ENCODE assay signal across 7 mouse cellular contexts in genomic region chr7:19170142-19170541, GRCm38 (mm10). TPM values are rescaled to one million over a fixed set of nuclear protein-coding genes. Genes with fewer than 3 reads are reported as not detected.
DNase-seq lines count a peak whose midpoint lies in the region; ATAC-seq and TF ChIP-seq lines count a peak whose summit lies in the region.

No protein-coding gene starts in this region.

- no peaks in the 10 kb centered on the region for H3K36me3 ChIP-seq in lung, embryonic 14.5 days (ENCODE audit: insufficient read depth)
- H3K36me3 ChIP-seq in heart, embryonic 10.5 days, result no peaks in the 10 kb centered on the region
- H3K36me3 ChIP-seq in hindbrain, postnatal 0 days (ENCODE audit: insufficient read depth, low read length), result no peaks in the 10 kb centered on the region

- H3K9me3 ChIP-seq in lung, embryonic 14.5 days (ENCODE audit: low read depth, low read length), result peaks cover 3% of the 10 kb centered on the region; the same call in 1 of the 2 replicates
- no peaks in the 10 kb centered on the region for H3K9me3 ChIP-seq in heart, embryonic 10.5 days
- H3K9me3 ChIP-seq in hindbrain, postnatal 0 days (ENCODE audit: low read length), result no peaks in the 10 kb centered on the region

- no peak for TF ChIP-seq CTCF in lung, embryonic 14.5 days (IDR thresholded peaks at IDR 0.05; ENCODE audit: low read depth)
- no peak for TF ChIP-seq CTCF in hindbrain, postnatal 0 days (IDR thresholded peaks at IDR 0.05; ENCODE audit: low read depth)

- DNase-seq in lung, embryonic 14.5 days, result peak; percentile 72
- DNase-seq in lung, postnatal 36 days, result no peak
- DNase-seq in heart, embryonic 10.5 days (ENCODE audit: low spot score), result peak; percentile 92
- no peak for DNase-seq in hindbrain, postnatal 0 days (ENCODE audit: low spot score)
- peak; percentile 74 for DNase-seq in right cerebral cortex, postnatal 4 days
- DNase-seq in thymus, postnatal 36 days, result no peak

- peak; percentile 70 for ATAC-seq in lung, embryonic 14.5 days (ENCODE audit: insufficient read depth)
- ATAC-seq in hindbrain, postnatal 0 days, result peak; percentile 43; the same call in 1 of the 2 replicates
- ATAC-seq in granulocyte monocyte progenitor cell, adult 5-6 weeks (replicated peaks; ENCODE audit: poor library complexity, severe bottlenecking), result no peak

- peak overlapping the region; percentile 6 for H3K27ac ChIP-seq in lung, embryonic 14.5 days (ENCODE audit: low read depth)
- peak overlapping the region; percentile 87 for H3K27ac ChIP-seq in heart, embryonic 10.5 days
- no peak overlapping the region for H3K27ac ChIP-seq in hindbrain, postnatal 0 days

- H3K4me3 ChIP-seq in lung, embryonic 14.5 days (ENCODE audit: low read depth, low read length), result no peak overlapping the region
- 0 out of 2 replicates have a peak overlapping the region, but pooled peaks have one; percentile 7 for H3K4me3 ChIP-seq in heart, embryonic 10.5 days
- H3K4me3 ChIP-seq in hindbrain, postnatal 0 days (ENCODE audit: low read length), result no peak overlapping the region

- H3K4me2 ChIP-seq in lung, embryonic 14.5 days, result no peak overlapping the region; the same call in 1 of the 2 replicates
- H3K4me2 ChIP-seq in hindbrain, postnatal 0 days (ENCODE audit: low read depth, low read length), result no peak overlapping the region

- H3K4me1 ChIP-seq in lung, embryonic 14.5 days (ENCODE audit: insufficient read depth), result peaks cover 6% of the 10 kb centered on the region; the same call in 1 of the 2 replicates
- H3K4me1 ChIP-seq in heart, embryonic 10.5 days, result peaks cover 55% of the 10 kb centered on the region
- H3K4me1 ChIP-seq in hindbrain, postnatal 0 days (ENCODE audit: insufficient read depth, low read length), result no peaks in the 10 kb centered on the region; the same call in 1 of the 2 replicates

- no peak overlapping the region for H3K9ac ChIP-seq in lung, embryonic 14.5 days
- H3K9ac ChIP-seq in hindbrain, postnatal 0 days (replicated peaks; ENCODE audit: low read length), result no peak overlapping the region

- 0 out of 2 replicates have a peak, but pooled peaks cover 3% of the 10 kb centered on the region for H3K27me3 ChIP-seq in lung, embryonic 14.5 days (ENCODE audit: insufficient read depth, low read length)
- H3K27me3 ChIP-seq in heart, embryonic 10.5 days (ENCODE audit: insufficient read depth, poor library complexity, severe bottlenecking), result peaks cover 5% of the 10 kb centered on the region; the same call in 1 of the 2 replicates
- H3K27me3 ChIP-seq in hindbrain, postnatal 0 days (ENCODE audit: insufficient read depth, low read length), result no peaks in the 10 kb centered on the region

- 21% methylated on average over 8 of the region's 8 CpGs for WGBS in lung, embryonic 14.5 days
- 25% methylated on average over 8 of the region's 8 CpGs for WGBS in heart, embryonic 10.5 days
- WGBS in hindbrain, postnatal 0 days, result 44% methylated on average over 8 of the region's 8 CpGs

RNA-seq across cellular contexts. Expression of gene Gipr, which starts 4.2 kb away (rescaled TPM):
- 0.26 and 0.85 TPM in 2 replicates for polyA plus RNA-seq in lung, embryonic 14.5 days (2014; fragmentation: Nextera tagmentation; extraction: Ambion mirVana)
- polyA plus RNA-seq in heart, embryonic 10.5 days (2016; fragmentation: Nextera tagmentation; extraction: Ambion mirVana), result 9.7 and 12.8 TPM in 2 replicates
- total RNA-seq in hindbrain, postnatal 0 days (2014; rRNA removed), result 2.0 and 3.0 TPM in 2 replicates
- polyA plus RNA-seq in hindbrain, postnatal 0 days (2015; fragmentation: Nextera tagmentation; extraction: Ambion mirVana), result 0.85 and 1.3 TPM in 2 replicates
- not detected in 2 replicates for total RNA-seq in granulocyte monocyte progenitor cell, adult 5-6 weeks (2014; fragmentation: Nextera tagmentation)
- total RNA-seq in granulocyte monocyte progenitor cell, adult 5-6 weeks (2017), result 0.26 TPM in 1 of 2 replicates, not detected in the other

RNA-seq across cellular contexts. Expression of gene Eml2, which starts 6.1 kb away (rescaled TPM):
- 2.6 and 2.7 TPM in 2 replicates for polyA plus RNA-seq in lung, embryonic 14.5 days (2014; fragmentation: Nextera tagmentation; extraction: Ambion mirVana)
- polyA plus RNA-seq in heart, embryonic 10.5 days (2016; fragmentation: Nextera tagmentation; extraction: Ambion mirVana), result 12.2 and 14.2 TPM in 2 replicates
- 88.2 and 103 TPM in 2 replicates for total RNA-seq in hindbrain, postnatal 0 days (2014; rRNA removed)
- 15.0 and 18.9 TPM in 2 replicates for polyA plus RNA-seq in hindbrain, postnatal 0 days (2015; fragmentation: Nextera tagmentation; extraction: Ambion mirVana)
- 4.1 and 18.1 TPM in 2 replicates for total RNA-seq in granulocyte monocyte progenitor cell, adult 5-6 weeks (2014; fragmentation: Nextera tagmentation)
- 10.4 and 22.7 TPM in 2 replicates for total RNA-seq in granulocyte monocyte progenitor cell, adult 5-6 weeks (2017)

RNA-seq across cellular contexts. Expression of gene Snrpd2, which starts 20.6 kb away (rescaled TPM):
- 158 and 161 TPM in 2 replicates for polyA plus RNA-seq in lung, embryonic 14.5 days (2014; fragmentation: Nextera tagmentation; extraction: Ambion mirVana)
- 132 and 142 TPM in 2 replicates for polyA plus RNA-seq in heart, embryonic 10.5 days (2016; fragmentation: Nextera tagmentation; extraction: Ambion mirVana)
- 34.1 and 42.9 TPM in 2 replicates for total RNA-seq in hindbrain, postnatal 0 days (2014; rRNA removed)
- 114 and 118 TPM in 2 replicates for polyA plus RNA-seq in hindbrain, postnatal 0 days (2015; fragmentation: Nextera tagmentation; extraction: Ambion mirVana)
- total RNA-seq in granulocyte monocyte progenitor cell, adult 5-6 weeks (2014; fragmentation: Nextera tagmentation), result 91.5 and 121 TPM in 2 replicates
- 83.2 and 158 TPM in 2 replicates for total RNA-seq in granulocyte monocyte progenitor cell, adult 5-6 weeks (2017)

RNA-seq across cellular contexts. Expression of gene Qpctl, which starts 21.1 kb away (rescaled TPM):
- 12.5 and 13.1 TPM in 2 replicates for polyA plus RNA-seq in lung, embryonic 14.5 days (2014; fragmentation: Nextera tagmentation; extraction: Ambion mirVana)
- 10.8 and 12.1 TPM in 2 replicates for polyA plus RNA-seq in heart, embryonic 10.5 days (2016; fragmentation: Nextera tagmentation; extraction: Ambion mirVana)
- 17.3 and 18.3 TPM in 2 replicates for total RNA-seq in hindbrain, postnatal 0 days (2014; rRNA removed)
- polyA plus RNA-seq in hindbrain, postnatal 0 days (2015; fragmentation: Nextera tagmentation; extraction: Ambion mirVana), result 24.7 and 25.5 TPM in 2 replicates
- total RNA-seq in granulocyte monocyte progenitor cell, adult 5-6 weeks (2014; fragmentation: Nextera tagmentation), result 4.2 and 12.0 TPM in 2 replicates
- total RNA-seq in granulocyte monocyte progenitor cell, adult 5-6 weeks (2017), result 4.9 and 5.0 TPM in 2 replicates

RNA-seq across cellular contexts. Expression of gene Gpr4, which starts 42.2 kb away (rescaled TPM):
- 1.6 and 2.2 TPM in 2 replicates for polyA plus RNA-seq in lung, embryonic 14.5 days (2014; fragmentation: Nextera tagmentation; extraction: Ambion mirVana)
- polyA plus RNA-seq in heart, embryonic 10.5 days (2016; fragmentation: Nextera tagmentation; extraction: Ambion mirVana), result 1.0 and 1.8 TPM in 2 replicates
- 3.8 and 4.5 TPM in 2 replicates for total RNA-seq in hindbrain, postnatal 0 days (2014; rRNA removed)
- 4.1 and 4.4 TPM in 2 replicates for polyA plus RNA-seq in hindbrain, postnatal 0 days (2015; fragmentation: Nextera tagmentation; extraction: Ambion mirVana)
- not detected in 2 replicates for total RNA-seq in granulocyte monocyte progenitor cell, adult 5-6 weeks (2014; fragmentation: Nextera tagmentation)
- total RNA-seq in granulocyte monocyte progenitor cell, adult 5-6 weeks (2017), result not detected in 2 replicates

Comparison
In these comparisons a context has a peak if more than half of its experiments do, and no peak if none do; other contexts are left out.
1. DNase-seq: peak in lung, embryonic 14.5 days (single experiment), heart, embryonic 10.5 days (single experiment) and right cerebral cortex, postnatal 4 days (single experiment); none in lung, postnatal 36 days (single experiment), hindbrain, postnatal 0 days (single experiment) and thymus, postnatal 36 days (0 of 2).